Mouse (Mus musculus): Measurements from ENCODE around the gene Zfp81. TPM values are rescaled to one million over a fixed set of nuclear protein-coding genes. Genes with fewer than 3 reads are reported as not detected.

Zfp81 gene
- polyA plus RNA-seq (2017; shearing (Covaris generic)), result 10 to 100 TPM in 2 of 3 experiments, 1 to 10 TPM in 1; 8.2 to 15.8 (median 11.6) TPM

- ATAC-seq, result peak; percentile 99
These were observed at the start of gene Zfp81 for GRCm38 (mm10) chr17:33358411-33359384. TSS of gene Zfp81 (minus strand) at chr17:33358878.

DNA sequence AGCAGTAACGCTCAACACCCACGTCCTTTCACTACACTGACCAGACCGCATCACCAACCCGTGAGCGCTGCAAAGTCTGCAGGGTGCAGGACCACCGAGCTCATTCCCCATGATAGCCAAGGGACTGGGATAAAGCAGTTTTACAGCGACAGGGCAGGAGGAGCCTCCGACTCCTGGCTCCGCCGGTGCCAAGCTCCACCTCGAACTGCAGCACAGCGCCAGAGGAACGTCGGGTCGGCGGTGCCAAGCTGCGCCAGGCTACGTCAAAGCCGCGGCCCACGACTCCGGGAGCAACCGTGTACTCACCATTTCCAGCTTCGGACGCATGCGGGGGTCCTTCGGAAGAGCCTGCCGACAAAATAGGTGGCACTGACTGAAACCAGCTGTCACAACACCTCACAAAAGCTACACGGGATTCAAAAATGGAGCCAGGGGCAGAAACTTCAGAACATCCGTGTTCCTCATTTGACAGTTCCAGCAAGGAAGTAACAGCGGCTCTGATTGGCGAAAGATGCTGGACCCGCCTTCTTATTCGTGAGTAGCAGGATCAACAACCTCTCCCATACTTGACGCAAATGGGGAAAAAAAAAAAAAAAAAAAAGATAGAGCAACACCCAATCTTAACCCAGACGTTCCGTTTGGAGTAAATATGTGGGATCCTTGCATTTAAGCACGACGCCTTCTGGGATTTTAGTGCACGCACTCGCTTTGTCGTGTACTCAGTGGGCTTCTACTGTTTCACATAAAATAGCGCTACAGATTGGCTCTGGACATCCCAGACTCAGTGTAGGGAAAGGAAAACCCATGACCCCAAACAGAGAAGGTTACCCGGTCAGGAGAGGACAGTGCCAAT lies 35.7 kb upstream of the Zfp81 start, which contains the start of gene Zfp101:
TSS of gene Zfp101 (minus strand) at position 460 of the 853 bp plus-strand sequence.
- peak; percentile 100 for ATAC-seq

- ATAC-seq, result no peak
These were observed 33.6 kb upstream of the Zfp81 start for GRCm38 (mm10) chr17:33392271-33392670.

DNA sequence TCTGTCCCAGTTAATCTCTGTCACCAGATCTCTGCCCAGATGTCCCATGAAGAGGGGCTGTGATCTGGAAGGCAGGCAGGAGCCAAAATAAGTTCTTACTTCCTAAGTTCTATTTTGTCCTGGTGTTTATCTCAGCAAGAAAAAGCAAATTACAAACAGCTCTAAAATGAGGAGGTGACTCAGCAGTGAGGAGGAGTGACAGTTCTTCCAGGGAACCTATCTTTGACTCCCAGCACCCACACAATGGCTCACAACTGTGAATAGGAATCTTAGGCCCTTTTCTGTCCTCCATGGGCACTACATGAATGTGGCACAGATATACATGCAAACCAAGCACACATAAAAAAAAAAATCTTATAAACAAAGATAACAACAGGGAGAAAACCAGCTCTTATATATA lies 27.0 kb upstream of the Zfp81 start:
- no peak for ATAC-seq

GRCm38 (mm10) chr17:33372795-33373194 lies 14.1 kb upstream of the Zfp81 start:
- no peak for ATAC-seq

DNA sequence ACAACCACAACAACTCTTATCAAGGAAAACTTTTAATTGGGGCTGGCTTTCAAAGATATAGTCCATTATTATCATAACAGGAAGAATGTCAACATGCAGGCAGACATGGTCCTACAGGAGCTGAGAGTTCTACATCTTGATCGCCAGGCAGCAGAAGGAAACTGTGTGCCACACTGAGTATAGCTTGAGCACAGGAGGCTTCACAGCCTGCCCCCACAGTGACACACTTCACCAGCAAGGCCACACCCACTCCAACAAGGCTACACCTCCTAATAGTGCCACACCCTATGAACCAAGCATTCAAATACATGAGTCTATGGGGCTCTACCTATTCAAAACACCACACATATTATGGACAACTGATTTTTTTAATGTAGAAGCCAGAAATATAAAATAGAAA lies 5.7 kb downstream of the Zfp81 start:
- no peak for ATAC-seq

DNA sequence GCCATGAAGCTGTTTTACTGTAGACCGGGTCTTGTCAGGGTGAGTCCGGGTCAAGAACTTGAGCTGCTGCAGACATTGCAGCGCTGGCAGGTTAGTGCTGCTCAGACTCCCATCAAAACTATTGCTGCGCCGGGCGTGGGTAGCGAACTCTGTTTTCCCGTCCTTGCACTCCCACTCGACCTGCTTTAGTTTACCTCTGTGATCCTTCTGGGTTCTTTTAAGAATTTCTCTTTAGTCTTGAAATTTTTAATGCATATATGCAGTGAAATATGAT lies 68.9 kb downstream of the Zfp81 start:
- peak; percentile 29 for ATAC-seq

DNA sequence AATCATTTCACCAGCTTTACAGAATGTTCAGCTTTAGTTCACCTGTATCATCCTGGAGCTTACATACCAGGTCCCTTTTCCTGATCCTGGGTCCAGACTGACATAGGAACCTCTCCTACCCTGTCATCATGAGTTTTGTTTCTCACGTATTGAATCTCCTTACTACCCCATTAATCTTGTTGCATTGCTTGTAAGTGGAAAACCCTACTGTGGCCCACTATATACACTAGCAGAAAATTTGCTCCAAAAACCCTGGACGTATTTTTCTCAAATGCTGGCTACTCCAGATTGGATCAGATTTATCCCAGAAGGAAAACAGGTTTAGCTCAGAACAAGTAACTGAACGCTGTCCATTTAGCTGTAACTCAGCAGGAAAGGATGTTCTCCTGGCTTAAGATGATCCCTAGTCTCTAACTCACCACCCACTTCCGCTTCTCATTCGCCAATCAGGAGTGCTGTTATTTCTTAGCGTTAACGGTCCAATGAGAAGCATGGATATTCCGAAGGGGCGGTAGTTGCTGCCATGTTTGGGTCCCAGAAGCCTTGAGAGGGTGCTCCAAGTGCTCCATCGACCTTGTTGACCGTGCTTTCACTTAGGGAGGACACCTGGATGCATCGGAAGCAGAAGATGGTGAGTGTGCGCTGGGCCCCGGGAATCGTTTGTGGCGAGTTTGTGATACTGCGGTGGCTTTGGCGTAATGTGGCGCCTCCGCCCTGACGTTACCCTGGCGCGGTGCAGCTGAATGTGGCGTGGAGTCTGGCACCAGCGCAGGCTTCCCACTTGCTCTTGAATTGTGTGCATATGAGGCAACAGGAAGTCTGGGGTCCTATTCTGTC lies 69.4 kb downstream of the Zfp81 start, which contains the start of gene Zfp955b:
TSS of gene Zfp955b (plus strand) at position 506 of the 837 bp plus-strand sequence.
- ATAC-seq, result peak; percentile 99

Other genes starting within 250 kb of the Zfp81 start
- gene Morc2b, start 219.2 kb downstream of the Zfp81 start, polyA plus RNA-seq (2017; shearing (Covaris generic)), result not detected
- not detected for gene Olfr55, start 190.4 kb downstream of the Zfp81 start, polyA plus RNA-seq (2017; shearing (Covaris generic))
- not detected for gene Olfr239, start 167.6 kb downstream of the Zfp81 start, polyA plus RNA-seq (2017; shearing (Covaris generic))
- gene Olfr1564, start 137.2 kb downstream of the Zfp81 start, polyA plus RNA-seq (2017; shearing (Covaris generic)), result not detected
- 10 to 100 TPM; 10.7 to 15.6 (median 14.2) TPM for gene Zfp955a, start 103.7 kb downstream of the Zfp81 start, polyA plus RNA-seq (2017; shearing (Covaris generic))
- under 1 TPM in 1 of 3 experiments, not detected in 2; 0.08 TPM for gene Olfr63, start 94.2 kb downstream of the Zfp81 start, polyA plus RNA-seq (2017; shearing (Covaris generic))
- 10 to 100 TPM in 2 of 3 experiments, 1 to 10 TPM in 1; 5.2 to 12.7 (median 10.7) TPM for gene Zfp955b, start 69.3 kb downstream of the Zfp81 start, polyA plus RNA-seq (2017; shearing (Covaris generic))
- 10 to 100 TPM; 11.3 to 14.5 (median 12.9) TPM for gene Zfp101, start 35.8 kb upstream of the Zfp81 start, polyA plus RNA-seq (2017; shearing (Covaris generic))
- gene Actl9, start 74.0 kb upstream of the Zfp81 start, polyA plus RNA-seq (2017; shearing (Covaris generic)), result not detected
- 10 to 100 TPM; 47.1 to 61.9 (median 61.1) TPM for gene Adamts10, start 165.3 kb upstream of the Zfp81 start, polyA plus RNA-seq (2017; shearing (Covaris generic))
- gene Myo1f, start 196.8 kb upstream of the Zfp81 start, polyA plus RNA-seq (2017; shearing (Covaris generic)), result 100 to 1,000 TPM in 1 of 3 experiments, 10 to 100 TPM in 2; 48.8 to 258 (median 51.4) TPM